Mouse (Mus musculus) ES-Bruce4 (cell line): ENCODE measurements at regions not wholly inside any gene's neighbourhood (a gene's known extent, or its start where the extent isn't known, plus 50 kb on each side); places are given as distances from the start of the nearest gene placed in this dataset.

Source experiments
- H3K27ac ChIP-seq: 2 replicates; pipeline ENCODE4 v1.5.1; 2012; ENCODE audit warnings: low read length, inconsistent platforms; ENCODE audit not compliant: insufficient read depth
- H3K27me3 ChIP-seq: 2 replicates; pipeline ENCODE4 v1.6.1; 2012; ENCODE audit warnings: mild to moderate bottlenecking, low read length, inconsistent platforms; ENCODE audit not compliant: control insufficient read depth, poor library complexity, insufficient read depth, severe bottlenecking
- H3K36me3 ChIP-seq: 2 replicates; pipeline ENCODE4 v1.6.1; 2012; ENCODE audit warnings: inconsistent platforms, mild to moderate bottlenecking, low read length, moderate library complexity; ENCODE audit not compliant: control insufficient read depth, poor library complexity, insufficient read depth, severe bottlenecking
- H3K4me1 ChIP-seq: one replicate; pipeline ENCODE4 v1.8.1; 2011; ENCODE audit warnings: low read length; ENCODE audit not compliant: control insufficient read depth, insufficient read depth
- H3K4me3 ChIP-seq: 2 replicates; pipeline ENCODE4 v1.5.1; 2011; ENCODE audit warnings: low read depth, mild to moderate bottlenecking, low read length
- H3K9ac ChIP-seq: 2 replicates; pipeline ENCODE4 v1.6.1; 2012; ENCODE audit warnings: low read depth, mild to moderate bottlenecking, inconsistent platforms; ENCODE audit not compliant: poor library complexity, severe bottlenecking
- H3K9me3 ChIP-seq: replicated peaks from 2 replicates; pipeline ENCODE4 v1.6.1; 2012; ENCODE audit warnings: mild to moderate bottlenecking, low read length, inconsistent platforms; ENCODE audit not compliant: control insufficient read depth, poor library complexity, insufficient read depth, severe bottlenecking
- EP300 ChIP-seq: IDR thresholded peaks from 2 replicates; pipeline ENCODE4 v1.6.1; 2011; ENCODE audit warnings: low read depth, low read length; ENCODE audit not compliant: insufficient read depth
- POLR2A ChIP-seq: IDR thresholded peaks from one replicate; pipeline ENCODE4 v1.8.1; 2011; ENCODE audit warnings: low read length; ENCODE audit not compliant: insufficient read depth

- Histone ChIP-seq H3K4me1 (peaks cover 4% of the 10 kb centered on the region), H3K4me3 (no peak overlapping the region), H3K9ac (no peak overlapping the region), H3K27ac (no peak overlapping the region), H3K27me3 (no peaks in the 10 kb centered on the region), H3K9me3 (peaks cover 11% of the 10 kb centered on the region), H3K36me3 (no peaks in the 10 kb centered on the region)
- 0 out of 2 replicates have a peak, but pooled peaks have one; percentile 24 for TF ChIP-seq EP300
- no peak for TF ChIP-seq POLR2A
Measured at GRCm38 (mm10) chr1:90543801-90544795, 58.7 kb upstream of the Cops8 start.

- H3K9ac ChIP-seq, result no peak overlapping the region
- H3K27me3 ChIP-seq, result no peaks in the 10 kb centered on the region
- H3K9me3 ChIP-seq, result peaks cover 11% of the 10 kb centered on the region
- peaks cover 4% of the 10 kb centered on the region for H3K4me1 ChIP-seq
- no peak overlapping the region for H3K4me3 ChIP-seq
- TF ChIP-seq POLR2A (no peak), EP300 (no peak)
- H3K27ac ChIP-seq, result no peak overlapping the region
- no peaks in the 10 kb centered on the region for H3K36me3 ChIP-seq
Measured at GRCm38 (mm10) chr1:90544821-90545536, 57.8 kb upstream of the Cops8 start.

GRCm38 (mm10) chr1:90552644-90553043 is 50.1 kb upstream of the Cops8 start:
- Histone ChIP-seq H3K9ac (no peak overlapping the region), H3K4me1 (peaks cover 2% of the 10 kb centered on the region), H3K27me3 (no peaks in the 10 kb centered on the region), H3K9me3 (no peaks in the 10 kb centered on the region), H3K36me3 (no peaks in the 10 kb centered on the region), H3K27ac (no peak overlapping the region), H3K4me3 (no peak overlapping the region)
- no peak for TF ChIP-seq POLR2A
